Mouse (Mus musculus): ENCODE measurements around the gene Snrpa. TPM values are rescaled to one million over a fixed set of nuclear protein-coding genes. Genes with fewer than 3 reads are reported as not detected.
A peak's percentile ranks its signal among the peaks of the same experiment; 100 is the strongest.
"Not testable (repeated sequence)": the region's sequence is repeated elsewhere in the genome, so short reads cannot be mapped to it uniquely, and the experiment has no call there.

The Snrpa gene
- 10 to 100 TPM; 63.4 to 96.0 (median 77.8) TPM for polyA plus RNA-seq (2017; shearing (Covaris generic))

GRCm38 (mm10) chr7:27195681-27196611 is at the start of gene Snrpa, which contains the start of gene BC024978:
Gene Snrpa, minus strand, starts transcription at chr7:27196271.
Gene BC024978, plus strand, starts transcription at chr7:27195781.
- ATAC-seq: peak; percentile 95

GRCm38 (mm10) chr7:27244088-27244487 is 48.0 kb upstream of the Snrpa start:
- not testable (repeated sequence) for ATAC-seq

- no peak for ATAC-seq
These were observed 47.1 kb upstream of the Snrpa start for GRCm38 (mm10) chr7:27243211-27243610.

GRCm38 (mm10) chr7:27238568-27238967 is 42.5 kb upstream of the Snrpa start:
- ATAC-seq: no peak

GRCm38 (mm10) chr7:27237527-27237926 is 41.5 kb upstream of the Snrpa start:
- no peak for ATAC-seq

- no peak for ATAC-seq
These were observed 39.7 kb upstream of the Snrpa start for GRCm38 (mm10) chr7:27235726-27236125.

- no peak for ATAC-seq
These were observed 37.2 kb upstream of the Snrpa start for GRCm38 (mm10) chr7:27233300-27233699.

GRCm38 (mm10) chr7:27232781-27233281 is 36.8 kb upstream of the Snrpa start, which contains the start of gene Coq8b:
Gene Coq8b, plus strand, starts transcription at chr7:27233023.
- peak; percentile 87 for ATAC-seq

- ATAC-seq: no peak
These were observed 35.7 kb upstream of the Snrpa start for GRCm38 (mm10) chr7:27231693-27232331.

GRCm38 (mm10) chr7:27230781-27231180 is 34.7 kb upstream of the Snrpa start:
- no peak for ATAC-seq

GRCm38 (mm10) chr7:27228865-27229264 is 32.8 kb upstream of the Snrpa start:
- ATAC-seq: peak; percentile 23

- ATAC-seq: peak; percentile 87
These were observed 32.3 kb upstream of the Snrpa start, which contains the start of gene Itpkc for GRCm38 (mm10) chr7:27228281-27228821. Gene Itpkc, minus strand, starts transcription at chr7:27228661.

GRCm38 (mm10) chr7:27227676-27228075 is 31.6 kb upstream of the Snrpa start:
- ATAC-seq: no peak

- no peak for ATAC-seq
These were observed 31.2 kb upstream of the Snrpa start for GRCm38 (mm10) chr7:27227276-27227675.

GRCm38 (mm10) chr7:27224877-27225575 is 29.0 kb upstream of the Snrpa start:
- no peak for ATAC-seq

GRCm38 (mm10) chr7:27222538-27222937 is 26.5 kb upstream of the Snrpa start:
- ATAC-seq: no peak

GRCm38 (mm10) chr7:27221939-27222338 is 25.9 kb upstream of the Snrpa start:
- ATAC-seq: no peak

GRCm38 (mm10) chr7:27219937-27220336 is 23.9 kb upstream of the Snrpa start:
- ATAC-seq: no peak

- no peak for ATAC-seq
These were observed 22.5 kb upstream of the Snrpa start for GRCm38 (mm10) chr7:27218586-27218985.

- no peak for ATAC-seq
These were observed 16.6 kb upstream of the Snrpa start for GRCm38 (mm10) chr7:27212626-27213025.

GRCm38 (mm10) chr7:27203730-27204449 is 7.8 kb upstream of the Snrpa start:
- no peak for ATAC-seq

GRCm38 (mm10) chr7:27198779-27199178 is 2.7 kb upstream of the Snrpa start:
- ATAC-seq: no peak
